Mouse (Mus musculus): Measurements from ENCODE around the gene Parp16. TPM values are rescaled to one million over a fixed set of nuclear protein-coding genes. Genes with fewer than 3 reads are reported as not detected.

Gene Parp16
- polyA plus RNA-seq, 1 experiment = not detected

GRCm38 (mm10) chr9:65231284-65231683, 36.1 kb downstream of the Parp16 start:
- 52% methylated on average over 8 of the region's 8 CpGs for WGBS
- Histone ChIP-seq H3K27ac (ENCODE audit: insufficient read depth, low read depth, low read length) (no peak overlapping the region), H3K4me1 (ENCODE audit: control insufficient read depth, insufficient read depth, low read length) (peaks cover 8% of the 10 kb centered on the region; the same call in 1 of the 2 replicates), H3K4me3 (ENCODE audit: insufficient read depth, low read depth, low read length) (no peak overlapping the region)
- TF ChIP-seq CTCF (IDR thresholded peaks at IDR 0.05; ENCODE audit: insufficient read depth, low read depth, low read length) = no peak

GRCm38 (mm10) chr9:65233243-65233985, 38.3 kb downstream of the Parp16 start:
- H3K4me3 ChIP-seq (ENCODE audit: insufficient read depth, low read depth, low read length) = no peak overlapping the region
- H3K4me1 ChIP-seq (ENCODE audit: control insufficient read depth, insufficient read depth, low read length) = peaks cover 13% of the 10 kb centered on the region; the same call in 1 of the 2 replicates
- 95% methylated on average over 9 of the region's 9 CpGs for WGBS
- H3K27ac ChIP-seq (ENCODE audit: insufficient read depth, low read depth, low read length) = no peak overlapping the region
- TF ChIP-seq POLR2A (IDR thresholded peaks at IDR 0.05; ENCODE audit: insufficient read depth, low read depth, low read length) (no peak), CTCF (IDR thresholded peaks at IDR 0.05; ENCODE audit: insufficient read depth, low read depth, low read length) (no peak)

- H3K4me1 ChIP-seq (ENCODE audit: control insufficient read depth, insufficient read depth, low read length) = peaks cover 13% of the 10 kb centered on the region; the same call in 1 of the 2 replicates
- H3K4me3 ChIP-seq (ENCODE audit: insufficient read depth, low read depth, low read length) = no peak overlapping the region
- H3K27ac ChIP-seq (ENCODE audit: insufficient read depth, low read depth, low read length) = no peak overlapping the region
- TF ChIP-seq POLR2A (IDR thresholded peaks at IDR 0.05; ENCODE audit: insufficient read depth, low read depth, low read length) (no peak), CTCF (IDR thresholded peaks at IDR 0.05; ENCODE audit: insufficient read depth, low read depth, low read length) (no peak)
- 88% methylated on average over 3 of the region's 3 CpGs for WGBS
Measured at GRCm38 (mm10) chr9:65234734-65235133, 39.6 kb downstream of the Parp16 start.

- TF ChIP-seq CTCF (IDR thresholded peaks at IDR 0.05; ENCODE audit: insufficient read depth, low read depth, low read length) = no peak
- no peak overlapping the region for H3K27ac ChIP-seq (ENCODE audit: insufficient read depth, low read depth, low read length)
- H3K4me1 ChIP-seq (ENCODE audit: control insufficient read depth, insufficient read depth, low read length) = peaks cover 13% of the 10 kb centered on the region; the same call in 1 of the 2 replicates
- no peak overlapping the region for H3K4me3 ChIP-seq (ENCODE audit: insufficient read depth, low read depth, low read length)
- WGBS = 61% methylated on average over 1 of the region's 1 CpGs
Measured at GRCm38 (mm10) chr9:65235601-65236000, 40.4 kb downstream of the Parp16 start.

DNA sequence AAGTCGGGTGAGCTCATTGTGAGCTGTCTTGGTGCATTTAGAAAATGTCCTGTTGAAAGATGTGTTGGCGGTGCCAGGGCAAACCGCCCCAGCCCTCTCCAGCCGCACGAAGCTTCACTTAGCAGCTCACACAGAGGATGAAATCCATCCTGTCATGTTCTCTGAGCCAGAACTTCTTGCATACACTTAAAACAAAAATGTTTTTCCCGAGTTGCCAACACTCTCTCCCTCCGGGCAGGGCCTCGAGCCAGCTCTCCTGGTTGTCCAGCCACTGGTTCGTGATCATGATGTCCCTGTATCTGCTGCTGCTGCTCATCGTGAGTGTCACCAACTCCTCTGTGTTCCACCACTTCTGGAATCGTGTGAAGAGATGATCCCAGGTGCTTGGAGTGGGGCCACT, 42.5 kb downstream of the Parp16 start:
- Histone ChIP-seq H3K27ac (ENCODE audit: insufficient read depth, low read depth, low read length) (no peak overlapping the region), H3K4me1 (ENCODE audit: control insufficient read depth, insufficient read depth, low read length) (0 out of 2 replicates have a peak, but pooled peaks cover 5% of the 10 kb centered on the region), H3K4me3 (ENCODE audit: insufficient read depth, low read depth, low read length) (no peak overlapping the region)
- no peak for TF ChIP-seq POLR2A (IDR thresholded peaks at IDR 0.05; ENCODE audit: insufficient read depth, low read depth, low read length)
- no peak for TF ChIP-seq CTCF (IDR thresholded peaks at IDR 0.05; ENCODE audit: insufficient read depth, low read depth, low read length)
- 77% methylated on average over 11 of the region's 11 CpGs for WGBS

DNA sequence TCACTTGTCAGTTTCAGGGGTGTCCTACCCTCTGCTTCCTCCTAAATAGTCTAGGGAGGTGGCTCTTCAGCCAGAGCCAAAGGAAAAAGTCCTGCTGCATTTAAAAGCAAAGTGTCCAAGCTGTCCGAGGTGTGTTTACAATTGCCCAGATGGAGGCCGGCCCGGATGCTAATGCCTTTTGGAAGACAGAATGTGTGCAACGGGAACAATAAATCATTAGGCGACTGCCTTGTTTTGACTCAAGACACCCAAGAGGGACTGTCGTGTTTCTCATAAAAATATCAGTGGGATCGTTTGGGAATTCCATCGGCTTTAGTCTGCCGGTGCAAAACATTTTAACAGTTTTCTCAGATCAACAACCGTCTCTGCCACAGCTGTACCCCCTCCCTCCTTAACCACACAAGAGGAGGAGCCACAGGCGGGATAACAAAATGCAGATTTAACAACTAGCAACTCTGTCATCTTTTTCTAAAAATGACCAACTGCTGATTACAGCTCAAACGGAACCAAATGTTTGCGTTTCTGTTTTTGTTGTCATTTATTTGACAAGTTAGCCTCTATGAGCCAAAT, 43.1 kb downstream of the Parp16 start:
- TF ChIP-seq POLR2A (IDR thresholded peaks at IDR 0.05; ENCODE audit: insufficient read depth, low read depth, low read length) = no peak
- TF ChIP-seq CTCF (IDR thresholded peaks at IDR 0.05; ENCODE audit: insufficient read depth, low read depth, low read length) = no peak
- Histone ChIP-seq H3K4me1 (ENCODE audit: control insufficient read depth, insufficient read depth, low read length) (peaks cover 9% of the 10 kb centered on the region; the same call in 1 of the 2 replicates), H3K27ac (ENCODE audit: insufficient read depth, low read depth, low read length) (no peak overlapping the region), H3K4me3 (ENCODE audit: insufficient read depth, low read depth, low read length) (no peak overlapping the region)
- 61% methylated on average over 13 of the region's 13 CpGs for WGBS

DNA sequence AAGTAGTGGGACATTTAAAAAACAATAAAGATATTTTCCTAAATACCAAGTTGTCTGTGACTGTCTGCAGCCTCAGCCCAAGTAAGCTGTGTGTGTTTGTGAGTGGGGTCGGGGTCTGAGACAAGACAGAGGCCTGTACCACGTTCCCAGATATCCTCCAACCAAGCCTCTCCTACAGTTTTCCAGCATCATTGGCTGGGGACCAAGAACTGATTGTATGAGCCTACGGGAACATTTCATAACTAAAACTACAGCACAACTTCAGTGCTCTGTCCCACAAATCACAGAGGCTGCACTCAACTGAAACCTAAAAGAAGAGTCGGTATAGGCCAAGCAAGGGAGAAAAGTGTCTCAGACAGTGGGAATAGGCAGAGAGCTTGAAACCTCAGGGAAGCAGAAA, 44.0 kb downstream of the Parp16 start:
- 93% methylated on average over 4 of the region's 4 CpGs for WGBS
- TF ChIP-seq POLR2A (IDR thresholded peaks at IDR 0.05; ENCODE audit: insufficient read depth, low read depth, low read length) (no peak), CTCF (IDR thresholded peaks at IDR 0.05; ENCODE audit: insufficient read depth, low read depth, low read length) (no peak)
- Histone ChIP-seq H3K27ac (ENCODE audit: insufficient read depth, low read depth, low read length) (no peak overlapping the region), H3K4me3 (ENCODE audit: insufficient read depth, low read depth, low read length) (no peak overlapping the region), H3K4me1 (ENCODE audit: control insufficient read depth, insufficient read depth, low read length) (peaks cover 11% of the 10 kb centered on the region)

GRCm38 (mm10) chr9:65239731-65240130, 44.6 kb downstream of the Parp16 start:
- no peak overlapping the region for H3K4me3 ChIP-seq (ENCODE audit: insufficient read depth, low read depth, low read length)
- WGBS = 90% methylated on average over 5 of the region's 5 CpGs
- TF ChIP-seq CTCF (IDR thresholded peaks at IDR 0.05; ENCODE audit: insufficient read depth, low read depth, low read length) (no peak), POLR2A (IDR thresholded peaks at IDR 0.05; ENCODE audit: insufficient read depth, low read depth, low read length) (no peak)
- H3K4me1 ChIP-seq (ENCODE audit: control insufficient read depth, insufficient read depth, low read length) = peaks cover 15% of the 10 kb centered on the region
- H3K27ac ChIP-seq (ENCODE audit: insufficient read depth, low read depth, low read length) = no peak overlapping the region

DNA sequence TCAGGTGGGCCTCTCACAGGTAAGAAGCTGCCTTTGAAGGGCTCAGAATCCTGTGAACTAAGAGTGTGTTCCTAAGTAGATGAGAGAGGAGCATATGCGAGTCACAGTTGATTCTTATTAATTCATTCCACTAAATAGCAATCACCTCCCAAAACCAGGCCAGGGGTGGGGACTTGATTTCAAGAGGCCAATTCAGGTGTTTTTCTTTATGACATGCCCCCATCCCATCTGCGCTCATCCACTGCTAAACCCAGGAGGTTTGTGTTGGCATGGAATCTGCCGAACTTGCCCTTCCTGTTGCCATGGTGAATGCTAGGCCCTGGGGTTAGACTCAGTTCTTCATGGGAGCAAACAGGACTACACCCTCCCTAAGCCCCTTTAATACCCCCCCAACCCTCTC, 45.4 kb downstream of the Parp16 start:
- Histone ChIP-seq H3K4me3 (ENCODE audit: insufficient read depth, low read depth, low read length) (no peak overlapping the region), H3K4me1 (ENCODE audit: control insufficient read depth, insufficient read depth, low read length) (peaks cover 15% of the 10 kb centered on the region), H3K27ac (ENCODE audit: insufficient read depth, low read depth, low read length) (no peak overlapping the region)
- TF ChIP-seq CTCF (IDR thresholded peaks at IDR 0.05; ENCODE audit: insufficient read depth, low read depth, low read length) (no peak), POLR2A (IDR thresholded peaks at IDR 0.05; ENCODE audit: insufficient read depth, low read depth, low read length) (no peak)
- WGBS = 88% methylated on average over 3 of the region's 3 CpGs

Measured in olfactory bulb, adult 2 months (tissue).